Mouse (Mus musculus): ENCODE data around the gene Ptprm. TPM values are rescaled to one million over a fixed set of nuclear protein-coding genes. Genes with fewer than 3 reads are reported as not detected.

The Ptprm gene
- polyA plus RNA-seq, 1 experiment, result 20.1 TPM

- TF ChIP-seq POLR2A (IDR thresholded peaks at IDR 0.05; ENCODE audit: borderline replicate concordance, extremely low read depth, insufficient read depth, insufficient read length, poor library complexity, severe bottlenecking) (no peak), CTCF (IDR thresholded peaks at IDR 0.05; ENCODE audit: borderline replicate concordance, extremely low read depth, insufficient read depth, insufficient read length) (no peak)
- peak; percentile 34 for DNase-seq (ENCODE audit: low read depth)
These were observed 194.6 kb downstream of the Ptprm start for GRCm38 (mm10) chr17:67159611-67160010.

GRCm38 (mm10) chr17:67157089-67157752, 197.0 kb downstream of the Ptprm start:
- DNase-seq (ENCODE audit: low read depth), result peak; percentile 71
- TF ChIP-seq POLR2A (IDR thresholded peaks at IDR 0.05; ENCODE audit: borderline replicate concordance, extremely low read depth, insufficient read depth, insufficient read length, poor library complexity, severe bottlenecking), result no peak
- TF ChIP-seq CTCF (IDR thresholded peaks at IDR 0.05; ENCODE audit: borderline replicate concordance, extremely low read depth, insufficient read depth, insufficient read length), result no peak

- no peak for TF ChIP-seq CTCF (IDR thresholded peaks at IDR 0.05; ENCODE audit: borderline replicate concordance, extremely low read depth, insufficient read depth, insufficient read length)
- no peak for TF ChIP-seq POLR2A (IDR thresholded peaks at IDR 0.05; ENCODE audit: borderline replicate concordance, extremely low read depth, insufficient read depth, insufficient read length, poor library complexity, severe bottlenecking)
- peak; percentile 24 for DNase-seq (ENCODE audit: low read depth)
These were observed 202.0 kb downstream of the Ptprm start for GRCm38 (mm10) chr17:67152218-67152617.

- DNase-seq (ENCODE audit: low read depth), result no peak
- TF ChIP-seq POLR2A (IDR thresholded peaks at IDR 0.05; ENCODE audit: borderline replicate concordance, extremely low read depth, insufficient read depth, insufficient read length, poor library complexity, severe bottlenecking), result no peak
- no peak for TF ChIP-seq CTCF (IDR thresholded peaks at IDR 0.05; ENCODE audit: borderline replicate concordance, extremely low read depth, insufficient read depth, insufficient read length)
These were observed 203.8 kb downstream of the Ptprm start for GRCm38 (mm10) chr17:67150441-67150840.

GRCm38 (mm10) chr17:67142183-67142756, 212.0 kb downstream of the Ptprm start:
- DNase-seq (ENCODE audit: low read depth), result no peak
- TF ChIP-seq POLR2A (IDR thresholded peaks at IDR 0.05; ENCODE audit: borderline replicate concordance, extremely low read depth, insufficient read depth, insufficient read length, poor library complexity, severe bottlenecking) (no peak), CTCF (IDR thresholded peaks at IDR 0.05; ENCODE audit: borderline replicate concordance, extremely low read depth, insufficient read depth, insufficient read length) (no peak)

- DNase-seq (ENCODE audit: low read depth), result no peak
These were observed 213.8 kb downstream of the Ptprm start for GRCm38 (mm10) chr17:67140502-67140901.

GRCm38 (mm10) chr17:67138981-67139380, 215.3 kb downstream of the Ptprm start:
- TF ChIP-seq CTCF (IDR thresholded peaks at IDR 0.05; ENCODE audit: borderline replicate concordance, extremely low read depth, insufficient read depth, insufficient read length) (no peak), POLR2A (IDR thresholded peaks at IDR 0.05; ENCODE audit: borderline replicate concordance, extremely low read depth, insufficient read depth, insufficient read length, poor library complexity, severe bottlenecking) (no peak)
- DNase-seq (ENCODE audit: low read depth), result no peak

More at GRCm38 (mm10) chr17:67140502-67140901, 213.8 kb downstream of the Ptprm start:
- TF ChIP-seq CTCF (IDR thresholded peaks at IDR 0.05; ENCODE audit: borderline replicate concordance, extremely low read depth, insufficient read depth, insufficient read length) (peak; percentile 62; the same call in 1 of the 2 replicates), POLR2A (IDR thresholded peaks at IDR 0.05; ENCODE audit: borderline replicate concordance, extremely low read depth, insufficient read depth, insufficient read length, poor library complexity, severe bottlenecking) (no peak)

- no peak for TF ChIP-seq POLR2A (IDR thresholded peaks at IDR 0.05; ENCODE audit: borderline replicate concordance, extremely low read depth, insufficient read depth, insufficient read length, poor library complexity, severe bottlenecking)
- TF ChIP-seq CTCF (IDR thresholded peaks at IDR 0.05; ENCODE audit: borderline replicate concordance, extremely low read depth, insufficient read depth, insufficient read length), result no peak
- DNase-seq (ENCODE audit: low read depth), result no peak
These were observed 217.4 kb downstream of the Ptprm start for GRCm38 (mm10) chr17:67136876-67137275.

- no peak for TF ChIP-seq POLR2A (IDR thresholded peaks at IDR 0.05; ENCODE audit: borderline replicate concordance, extremely low read depth, insufficient read depth, insufficient read length, poor library complexity, severe bottlenecking)
- no peak for TF ChIP-seq CTCF (IDR thresholded peaks at IDR 0.05; ENCODE audit: borderline replicate concordance, extremely low read depth, insufficient read depth, insufficient read length)
- DNase-seq (ENCODE audit: low read depth), result no peak
These were observed 217.8 kb downstream of the Ptprm start for GRCm38 (mm10) chr17:67136421-67136820.

- TF ChIP-seq CTCF (IDR thresholded peaks at IDR 0.05; ENCODE audit: borderline replicate concordance, extremely low read depth, insufficient read depth, insufficient read length) (no peak), POLR2A (IDR thresholded peaks at IDR 0.05; ENCODE audit: borderline replicate concordance, extremely low read depth, insufficient read depth, insufficient read length, poor library complexity, severe bottlenecking) (no peak)
- DNase-seq (ENCODE audit: low read depth), result peak; percentile 37
These were observed 220.0 kb downstream of the Ptprm start for GRCm38 (mm10) chr17:67134235-67134634.

GRCm38 (mm10) chr17:67133440-67134103, 220.7 kb downstream of the Ptprm start:
- no peak for TF ChIP-seq CTCF (IDR thresholded peaks at IDR 0.05; ENCODE audit: borderline replicate concordance, extremely low read depth, insufficient read depth, insufficient read length)
- TF ChIP-seq POLR2A (IDR thresholded peaks at IDR 0.05; ENCODE audit: borderline replicate concordance, extremely low read depth, insufficient read depth, insufficient read length, poor library complexity, severe bottlenecking), result no peak
- DNase-seq (ENCODE audit: low read depth), result peak; percentile 81

Measured in brain, embryonic 14.5 days (tissue).